Mouse (Mus musculus): ENCODE results near the gene Rpp14. TPM values are rescaled to one million over a fixed set of nuclear protein-coding genes. Genes with fewer than 3 reads are reported as not detected.

The Rpp14 gene
- polyA plus RNA-seq, 1 experiment, result 38.1 TPM

DNA sequence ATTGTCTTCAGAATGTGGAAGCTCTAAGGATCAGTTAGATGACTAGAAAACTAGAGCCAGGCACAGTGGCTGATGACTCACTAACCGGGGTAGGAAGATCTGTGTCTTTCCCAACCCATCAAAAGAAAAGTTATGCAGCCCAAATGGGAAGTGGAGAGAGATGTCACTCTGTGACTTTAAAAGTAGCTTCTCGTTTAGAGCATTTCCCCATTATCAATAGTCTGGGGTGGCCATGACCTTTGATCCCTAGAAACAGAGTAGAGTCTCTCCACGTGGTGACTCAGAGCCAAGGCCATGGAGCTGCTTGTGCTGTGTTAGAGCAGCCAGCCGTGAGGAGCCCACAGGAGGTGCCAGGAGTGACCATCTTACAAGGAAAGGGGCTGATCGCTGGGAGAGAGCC lies 13.3 kb downstream of the Rpp14 start:
- Histone ChIP-seq H3K4me3 (ENCODE audit: insufficient read depth, low read depth, low read length) (no peak overlapping the region), H3K4me1 (ENCODE audit: control insufficient read depth, insufficient read depth, insufficient read length, low read length) (0 out of 2 replicates have a peak, but pooled peaks cover 5% of the 10 kb centered on the region), H3K27ac (replicated peaks; ENCODE audit: low read depth, low read length) (no peak overlapping the region)

DNA sequence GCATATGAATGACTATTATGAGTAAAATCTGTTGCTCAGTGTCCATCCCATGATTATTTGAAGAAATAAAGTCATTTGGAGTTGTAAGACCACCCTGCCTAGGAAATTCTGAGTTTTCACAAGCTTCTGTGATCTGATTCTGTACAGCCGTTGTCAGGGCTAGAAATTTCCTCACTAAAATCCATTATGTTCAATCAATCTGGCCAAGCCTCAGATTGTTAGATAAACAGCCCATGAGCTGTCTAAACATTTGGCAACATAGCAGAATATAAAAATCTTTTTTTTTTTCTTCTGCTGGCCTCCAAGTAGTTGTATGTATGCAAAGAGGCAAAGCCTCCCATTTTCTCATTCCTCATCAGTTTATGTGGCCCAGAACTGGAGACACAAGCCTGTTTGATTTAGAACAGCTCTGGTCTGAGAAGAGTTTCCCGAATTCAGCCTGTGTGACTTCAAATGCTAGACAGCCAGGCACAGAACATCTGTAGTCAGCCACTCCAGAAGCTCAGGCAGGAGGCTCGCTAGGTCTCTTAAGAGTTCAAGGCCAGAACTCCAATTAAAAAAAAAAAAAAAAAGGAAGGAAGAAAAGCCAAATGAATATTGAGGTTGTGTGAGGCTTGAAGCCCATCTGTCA lies 14.9 kb downstream of the Rpp14 start:
- Histone ChIP-seq H3K4me1 (ENCODE audit: control insufficient read depth, insufficient read depth, insufficient read length, low read length) (peaks cover 11% of the 10 kb centered on the region; the same call in 1 of the 2 replicates), H3K4me3 (ENCODE audit: insufficient read depth, low read depth, low read length) (no peak overlapping the region; the same call in 1 of the 2 replicates), H3K27ac (replicated peaks; ENCODE audit: low read depth, low read length) (peak overlapping the region; percentile 82)

DNA sequence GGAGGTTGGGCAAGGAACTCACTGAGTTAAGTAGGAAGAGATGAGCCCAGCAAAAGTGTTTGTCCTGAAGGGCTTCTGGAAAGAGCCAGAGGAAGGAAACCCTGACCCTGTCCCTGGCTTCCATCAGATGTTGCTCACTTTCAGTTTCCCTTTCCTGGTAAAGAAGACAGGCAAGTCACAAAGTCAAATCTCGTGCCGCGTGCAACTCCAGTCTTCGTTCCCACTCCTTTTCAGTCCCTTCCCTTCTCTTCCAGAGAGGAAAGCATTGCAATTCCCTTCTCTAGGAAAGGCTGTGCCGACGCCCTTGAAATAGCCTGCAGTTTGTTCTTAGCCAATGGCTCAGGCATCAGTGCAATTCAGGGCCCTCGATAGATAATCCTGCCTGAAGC lies 15.4 kb downstream of the Rpp14 start:
- Histone ChIP-seq H3K27ac (replicated peaks; ENCODE audit: low read depth, low read length) (peak overlapping the region; percentile 87), H3K4me3 (ENCODE audit: insufficient read depth, low read depth, low read length) (peak overlapping the region; percentile 52), H3K4me1 (ENCODE audit: control insufficient read depth, insufficient read depth, insufficient read length, low read length) (peaks cover 12% of the 10 kb centered on the region; the same call in 1 of the 2 replicates)

DNA sequence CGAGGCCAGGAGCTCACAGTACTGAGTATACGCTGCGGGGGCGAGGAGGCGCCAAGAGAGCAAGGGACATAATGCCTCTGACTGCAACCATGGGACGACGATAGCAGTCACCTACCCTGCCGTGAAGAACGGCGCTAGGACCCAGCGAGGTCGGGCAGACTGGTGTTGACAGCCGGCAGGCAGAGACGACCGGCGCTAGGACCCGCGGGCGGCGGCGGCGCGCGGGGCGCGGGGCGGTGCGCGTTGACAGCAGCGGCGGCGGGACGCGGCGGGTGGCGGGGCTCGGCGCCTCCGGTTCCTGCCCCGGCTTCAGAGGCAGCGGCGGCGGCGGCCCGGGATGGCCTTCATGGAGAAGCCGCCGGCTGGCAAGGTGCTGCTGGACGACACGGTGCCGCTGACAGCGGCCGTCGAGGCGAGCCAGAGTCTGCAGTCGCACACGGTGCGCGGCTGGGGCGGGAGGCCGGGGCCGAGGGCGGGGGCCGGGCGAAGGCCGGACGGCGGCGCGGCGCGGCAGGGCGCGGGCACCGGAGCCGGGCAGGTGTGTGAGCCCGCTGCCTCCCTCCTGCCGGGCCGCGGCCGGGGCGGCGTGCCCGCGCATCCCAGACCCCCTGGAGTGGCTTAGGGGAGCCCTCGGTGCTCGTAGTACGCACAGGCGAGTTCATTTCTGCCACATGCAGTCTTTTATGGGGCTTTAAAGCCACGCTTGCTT lies 18.0 kb downstream of the Rpp14 start, which contains the start of gene Pxk:
Pxk (plus strand) TSS at position 234 of the 709 bp plus-strand sequence.
- Histone ChIP-seq H3K4me3 (ENCODE audit: insufficient read depth, low read depth, low read length) (peak within 1 kb of the TSS; percentile 95), H3K4me1 (ENCODE audit: control insufficient read depth, insufficient read depth, insufficient read length, low read length) (peaks cover 14% of the 10 kb centered on the region; the same call in 1 of the 2 replicates), H3K27ac (replicated peaks; ENCODE audit: low read depth, low read length) (peak within 1 kb of the TSS; percentile 48)

DNA sequence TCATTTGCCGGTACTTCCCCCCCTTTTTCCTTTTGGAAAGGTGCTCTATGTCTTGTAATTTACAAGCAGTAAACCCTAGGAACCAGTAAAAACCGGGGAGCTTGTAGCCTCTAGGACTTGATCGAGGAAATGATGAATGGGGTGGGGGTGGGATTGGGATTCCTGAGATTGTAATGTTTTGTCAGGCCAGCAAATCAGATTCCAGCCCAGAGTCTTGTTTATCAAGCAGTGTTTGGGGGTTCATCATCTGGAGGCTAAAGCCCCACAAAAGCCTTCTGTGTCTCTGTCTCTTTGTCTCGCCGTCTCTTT lies 18.5 kb downstream of the Rpp14 start:
- H3K27ac ChIP-seq (replicated peaks; ENCODE audit: low read depth, low read length), result peak overlapping the region; percentile 30
- peaks cover 16% of the 10 kb centered on the region; the same call in 1 of the 2 replicates for H3K4me1 ChIP-seq (ENCODE audit: control insufficient read depth, insufficient read depth, insufficient read length, low read length)
- peak overlapping the region; percentile 95 for H3K4me3 ChIP-seq (ENCODE audit: insufficient read depth, low read depth, low read length)

DNA sequence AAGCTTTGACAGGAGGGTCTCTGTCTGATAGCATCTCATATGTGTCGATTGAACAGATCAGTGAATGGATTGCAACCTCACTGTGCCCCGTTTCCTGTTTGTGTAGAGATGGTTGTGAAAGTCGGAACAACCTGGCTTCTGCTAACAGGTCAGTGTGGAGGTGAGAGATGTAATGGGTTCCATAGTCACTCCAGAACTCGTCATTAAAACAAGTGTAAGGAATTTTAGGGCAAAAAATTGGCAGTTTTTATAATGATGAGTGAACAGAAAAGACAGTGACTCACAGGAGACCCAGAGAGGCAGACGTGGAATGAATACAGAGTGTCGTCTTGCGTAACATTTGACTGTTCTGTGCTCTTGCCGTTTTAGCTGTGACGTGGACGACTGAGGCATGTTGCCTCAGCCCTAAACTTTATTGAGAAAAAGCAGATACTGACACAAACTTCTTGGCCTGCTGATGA lies 19.4 kb downstream of the Rpp14 start:
- H3K27ac ChIP-seq (replicated peaks; ENCODE audit: low read depth, low read length), result peak overlapping the region; percentile 29
- H3K4me3 ChIP-seq (ENCODE audit: insufficient read depth, low read depth, low read length), result peak overlapping the region; percentile 31
- peaks cover 16% of the 10 kb centered on the region for H3K4me1 ChIP-seq (ENCODE audit: control insufficient read depth, insufficient read depth, insufficient read length, low read length)

DNA sequence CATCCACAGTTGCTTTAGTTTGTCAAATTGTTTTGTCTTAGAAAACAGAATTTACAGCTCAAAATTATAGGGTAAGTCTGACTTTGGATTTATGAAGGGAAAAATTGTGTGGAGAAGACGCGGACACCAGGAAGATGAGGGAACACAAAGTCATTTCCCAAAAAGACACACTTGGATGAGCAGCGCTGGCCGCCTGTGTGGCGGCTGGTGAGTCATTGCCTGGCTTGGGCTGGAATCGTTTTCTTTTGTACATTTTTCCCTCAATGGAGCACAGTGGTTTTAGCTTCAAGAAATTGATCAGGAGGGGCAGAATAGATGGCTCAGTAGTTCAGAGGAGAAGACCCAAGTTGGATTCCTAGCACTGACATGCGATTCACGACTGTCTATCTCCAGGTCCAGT lies 21.7 kb downstream of the Rpp14 start:
- no peak overlapping the region for H3K4me3 ChIP-seq (ENCODE audit: insufficient read depth, low read depth, low read length)
- H3K4me1 ChIP-seq (ENCODE audit: control insufficient read depth, insufficient read depth, insufficient read length, low read length), result peaks cover 11% of the 10 kb centered on the region
- H3K27ac ChIP-seq (replicated peaks; ENCODE audit: low read depth, low read length), result no peak overlapping the region

DNA sequence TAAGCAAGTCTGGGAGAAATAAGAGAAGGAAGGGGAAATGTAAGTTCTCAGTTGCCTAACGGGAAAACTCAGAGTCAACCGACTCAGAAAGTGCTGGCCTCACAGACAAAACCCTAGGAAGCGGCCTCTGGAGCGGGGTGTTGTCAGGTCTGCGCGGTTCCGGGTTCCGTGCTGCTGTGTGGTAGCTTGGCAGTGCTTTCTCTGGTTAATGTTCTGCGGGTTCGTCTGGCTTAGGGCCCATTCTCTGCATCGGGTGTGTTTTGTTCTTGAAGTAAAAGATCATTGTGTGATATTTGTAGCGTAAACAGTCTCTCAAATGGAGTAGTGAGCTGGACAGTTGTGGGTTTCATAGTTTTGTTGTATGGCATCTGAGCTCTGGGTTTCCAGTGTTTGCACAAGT lies 22.5 kb downstream of the Rpp14 start:
- H3K4me1 ChIP-seq (ENCODE audit: control insufficient read depth, insufficient read depth, insufficient read length, low read length), result peaks cover 11% of the 10 kb centered on the region
- H3K27ac ChIP-seq (replicated peaks; ENCODE audit: low read depth, low read length), result no peak overlapping the region
- no peak overlapping the region for H3K4me3 ChIP-seq (ENCODE audit: insufficient read depth, low read depth, low read length)

DNA sequence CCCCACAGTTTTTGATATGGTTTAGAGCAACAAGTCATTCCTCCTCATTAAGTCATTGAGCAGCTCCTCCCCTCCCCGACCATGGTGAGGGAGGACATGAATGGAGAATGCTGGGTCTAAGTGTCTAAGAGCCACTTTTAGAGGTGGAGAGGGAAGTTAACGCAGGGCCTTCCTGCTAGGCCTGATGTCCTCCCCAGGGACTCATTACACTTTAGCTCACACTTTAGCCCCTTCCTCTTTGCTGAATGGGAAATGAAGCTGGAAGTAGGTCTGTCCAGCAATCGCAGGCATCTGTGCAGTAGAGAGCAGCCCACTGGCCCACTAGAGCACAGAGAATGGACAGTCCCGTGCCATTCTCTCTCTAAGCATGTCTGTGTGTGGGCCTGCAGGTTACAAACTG lies 27.9 kb downstream of the Rpp14 start:
- peaks cover 2% of the 10 kb centered on the region for H3K4me1 ChIP-seq (ENCODE audit: control insufficient read depth, insufficient read depth, insufficient read length, low read length)
- H3K27ac ChIP-seq (replicated peaks; ENCODE audit: low read depth, low read length), result no peak overlapping the region

DNA sequence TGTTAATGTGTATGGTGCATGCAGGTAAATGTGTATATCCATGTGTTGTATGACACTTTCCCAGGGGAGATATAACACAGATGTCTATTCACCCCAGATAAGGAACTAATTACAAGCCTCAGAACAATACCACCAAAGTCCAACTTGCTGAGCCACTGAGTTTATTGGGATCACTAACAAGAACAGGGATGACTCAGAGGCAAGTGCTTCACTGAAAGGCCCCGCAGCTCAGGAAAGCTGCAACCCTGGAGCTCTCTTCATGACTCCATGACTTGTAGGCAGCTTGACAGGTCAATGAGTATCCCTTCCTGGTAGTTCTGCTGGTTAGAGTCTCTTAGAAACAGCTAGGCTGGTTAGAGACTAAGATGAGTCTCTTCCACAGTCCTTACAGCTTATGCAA lies 28.8 kb downstream of the Rpp14 start:
- H3K4me3 ChIP-seq (ENCODE audit: insufficient read depth, low read depth, low read length), result no peak overlapping the region
- no peak overlapping the region for H3K27ac ChIP-seq (replicated peaks; ENCODE audit: low read depth, low read length)

More for the DNA sequence above, 27.9 kb downstream of the Rpp14 start:
- H3K4me3 ChIP-seq (ENCODE audit: insufficient read depth, low read depth, low read length), result no peak overlapping the region

DNA sequence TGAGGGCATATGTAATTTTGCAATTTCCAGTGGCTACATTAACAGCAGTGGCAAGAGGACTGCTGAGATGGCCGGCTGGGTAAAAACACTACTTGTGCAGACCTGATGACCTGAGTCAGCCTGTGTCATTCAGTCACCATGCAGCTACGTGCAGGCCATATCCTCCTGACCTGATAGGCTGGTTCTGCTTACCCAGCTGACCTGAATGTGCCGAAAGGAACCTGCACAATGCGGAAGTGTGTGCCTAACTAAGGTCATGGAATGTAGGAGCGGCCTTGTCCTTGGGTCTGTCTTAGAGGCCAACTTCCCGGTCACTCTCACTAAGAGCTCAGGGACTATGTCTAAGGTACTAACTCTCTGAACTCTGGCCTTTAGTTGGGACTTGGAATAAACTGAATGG lies 31.4 kb downstream of the Rpp14 start:
- no peaks in the 10 kb centered on the region; the same call in 1 of the 2 replicates for H3K4me1 ChIP-seq (ENCODE audit: control insufficient read depth, insufficient read depth, insufficient read length, low read length)
- no peak overlapping the region for H3K27ac ChIP-seq (replicated peaks; ENCODE audit: low read depth, low read length)
- H3K4me3 ChIP-seq (ENCODE audit: insufficient read depth, low read depth, low read length), result no peak overlapping the region

More for the DNA sequence above, 28.8 kb downstream of the Rpp14 start:
- H3K4me1 ChIP-seq (ENCODE audit: control insufficient read depth, insufficient read depth, insufficient read length, low read length), result no peaks in the 10 kb centered on the region; the same call in none of the 2 replicates

DNA sequence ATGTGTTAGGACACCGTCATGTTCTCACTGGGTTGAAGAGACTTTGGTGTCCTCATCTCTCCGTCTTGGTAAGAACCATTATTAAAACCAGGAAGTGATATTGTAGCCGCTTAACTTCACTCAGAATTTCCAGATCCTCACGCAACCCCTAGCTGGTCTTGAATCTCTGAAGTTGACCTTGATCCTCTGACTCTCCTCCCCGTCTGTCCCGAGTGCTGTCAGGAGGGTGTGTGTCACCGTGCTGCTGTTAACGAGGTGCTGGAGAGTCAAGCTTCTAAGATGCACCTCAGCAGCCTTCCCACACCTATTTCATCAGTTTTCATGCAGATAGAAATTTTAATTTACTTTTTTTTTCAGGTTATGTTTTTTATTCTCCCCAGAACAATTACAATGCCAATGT lies 31.9 kb downstream of the Rpp14 start:
- Histone ChIP-seq H3K4me3 (ENCODE audit: insufficient read depth, low read depth, low read length) (no peak overlapping the region), H3K4me1 (ENCODE audit: control insufficient read depth, insufficient read depth, insufficient read length, low read length) (no peaks in the 10 kb centered on the region; the same call in 1 of the 2 replicates), H3K27ac (replicated peaks; ENCODE audit: low read depth, low read length) (no peak overlapping the region)

DNA sequence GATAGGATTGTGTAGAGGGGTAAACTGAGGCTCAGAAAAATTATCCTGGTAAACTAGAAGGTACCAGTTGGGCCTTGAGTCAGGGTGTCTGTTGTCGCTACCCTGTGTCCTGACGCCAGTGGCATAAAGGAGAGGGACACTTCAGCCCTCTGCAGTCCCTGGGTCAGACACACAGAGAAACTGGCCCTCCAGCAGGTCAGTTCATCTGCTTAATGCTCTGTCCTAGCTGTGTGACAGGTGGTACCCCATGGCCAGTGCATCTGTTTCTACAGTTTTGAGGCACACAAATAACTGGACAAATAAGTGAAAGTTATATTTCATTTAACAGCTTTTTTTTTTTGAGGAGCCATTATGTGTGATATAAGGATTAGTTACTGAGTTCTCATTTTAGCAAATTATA lies 33.4 kb downstream of the Rpp14 start:
- no peak overlapping the region for H3K27ac ChIP-seq (replicated peaks; ENCODE audit: low read depth, low read length)
- H3K4me3 ChIP-seq (ENCODE audit: insufficient read depth, low read depth, low read length), result no peak overlapping the region
- no peaks in the 10 kb centered on the region for H3K4me1 ChIP-seq (ENCODE audit: control insufficient read depth, insufficient read depth, insufficient read length, low read length)

DNA sequence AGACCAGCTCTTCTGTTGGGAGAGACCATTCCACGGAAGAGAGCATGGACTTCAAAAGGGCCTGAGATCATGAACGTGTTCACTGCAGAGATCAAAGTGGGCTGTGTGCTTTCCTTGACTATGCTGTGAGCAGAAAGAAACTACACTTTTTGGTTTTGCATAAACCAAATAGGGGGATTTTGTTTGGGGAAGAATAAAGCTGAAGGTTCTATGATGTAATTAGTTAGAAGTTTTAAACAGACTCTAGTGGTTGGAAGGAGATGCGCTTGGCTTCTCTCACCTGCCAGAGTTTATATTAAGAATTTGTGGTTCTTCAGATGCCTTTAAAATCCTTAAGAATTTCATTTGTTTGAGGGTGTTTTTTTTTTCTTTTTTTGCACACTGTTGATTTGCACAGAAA lies 34.1 kb downstream of the Rpp14 start:
- Histone ChIP-seq H3K4me1 (ENCODE audit: control insufficient read depth, insufficient read depth, insufficient read length, low read length) (no peaks in the 10 kb centered on the region), H3K27ac (replicated peaks; ENCODE audit: low read depth, low read length) (no peak overlapping the region), H3K4me3 (ENCODE audit: insufficient read depth, low read depth, low read length) (no peak overlapping the region)

DNA sequence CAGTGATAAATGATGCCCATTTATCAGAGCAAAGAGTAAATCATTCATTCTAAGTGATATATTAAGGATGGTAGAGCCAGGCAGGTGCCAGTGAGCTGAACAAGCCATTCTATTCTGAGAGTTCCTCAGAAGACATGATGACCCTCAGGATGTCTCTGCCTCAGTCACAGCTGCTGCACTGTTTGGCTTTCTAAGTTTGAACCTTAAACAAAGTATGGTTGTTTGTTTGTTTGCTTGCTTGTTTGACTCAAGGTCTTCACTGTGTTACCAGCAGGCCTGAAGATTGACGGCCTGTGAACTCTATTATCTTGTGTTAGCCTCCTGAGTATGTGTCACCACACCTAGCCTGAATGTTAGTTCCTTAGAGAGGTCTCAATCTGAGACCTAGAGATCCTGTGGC lies 34.6 kb downstream of the Rpp14 start:
- H3K4me1 ChIP-seq (ENCODE audit: control insufficient read depth, insufficient read depth, insufficient read length, low read length), result no peaks in the 10 kb centered on the region
- no peak overlapping the region for H3K4me3 ChIP-seq (ENCODE audit: insufficient read depth, low read depth, low read length)
- H3K27ac ChIP-seq (replicated peaks; ENCODE audit: low read depth, low read length), result no peak overlapping the region

DNA sequence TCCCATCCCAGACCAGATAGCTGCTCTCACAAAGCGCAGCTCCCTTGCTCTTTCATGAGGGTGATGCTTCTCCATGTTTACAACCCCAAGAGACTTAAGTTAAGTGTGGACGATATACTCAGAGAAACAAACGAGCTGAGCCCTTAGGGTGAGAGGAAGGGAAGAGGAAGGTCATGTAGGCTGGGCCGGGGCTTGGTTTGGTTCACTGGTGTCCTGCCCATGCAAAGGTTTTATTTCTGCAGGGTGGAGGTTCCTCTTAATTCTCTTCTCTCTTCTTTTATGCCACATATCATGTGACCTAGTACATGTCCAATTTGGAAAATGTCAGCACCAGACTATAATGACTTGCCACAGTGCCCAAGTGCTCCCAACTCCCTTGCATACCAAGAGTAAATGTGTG lies 35.6 kb downstream of the Rpp14 start:
- Histone ChIP-seq H3K27ac (replicated peaks; ENCODE audit: low read depth, low read length) (no peak overlapping the region), H3K4me1 (ENCODE audit: control insufficient read depth, insufficient read depth, insufficient read length, low read length) (no peaks in the 10 kb centered on the region), H3K4me3 (ENCODE audit: insufficient read depth, low read depth, low read length) (no peak overlapping the region)
